Mouse (Mus musculus) macrophage (primary cell): Measurements from ENCODE around the gene Spata9. TPM values are rescaled to one million over a fixed set of nuclear protein-coding genes. Genes with fewer than 3 reads are reported as not detected.
A peak's percentile ranks its signal among the peaks of the same experiment; 100 is the strongest.

Source experiments
- H3K27ac ChIP-seq: fragments of 350-480 bp; formaldehyde crosslinking; 2 replicates; pipeline ENCODE4 v1.9.0; 2021
- H3K36me3 ChIP-seq: fragments of 350-480 bp; formaldehyde crosslinking; 2 replicates; pipeline ENCODE4 v1.9.0; 2021; ENCODE audit errors: inconsistent target
- H3K4me3 ChIP-seq: fragments of 350-480 bp; formaldehyde crosslinking; 2 replicates; pipeline ENCODE4 v1.9.0; 2021; ENCODE audit errors: inconsistent target
- H3K79me2 ChIP-seq: fragments of 350-480 bp; formaldehyde crosslinking; 2 replicates; pipeline ENCODE4 v1.9.0; 2021; ENCODE audit errors: inconsistent target
- WGBS: methylation state at CpG from one replicate; pipeline ENCODE4 v1.1.7; 2026; ENCODE audit warnings: inconsistent platforms; ENCODE audit not compliant: missing documents; 5-methylcytosine and 5-hydroxymethylcytosine counted together
- polyA plus RNA-seq: library from polyadenylated mRNA; stranded (reverse); fragments of 250-400 nt; gene quantifications from 3 replicates; pipeline ENCODE4 v1.2.4, GENCODE M21; 2018; ENCODE audit warnings: inconsistent platforms

The Spata9 gene
- polyA plus RNA-seq, 1 experiment from 2014 or later: not detected

DNA sequence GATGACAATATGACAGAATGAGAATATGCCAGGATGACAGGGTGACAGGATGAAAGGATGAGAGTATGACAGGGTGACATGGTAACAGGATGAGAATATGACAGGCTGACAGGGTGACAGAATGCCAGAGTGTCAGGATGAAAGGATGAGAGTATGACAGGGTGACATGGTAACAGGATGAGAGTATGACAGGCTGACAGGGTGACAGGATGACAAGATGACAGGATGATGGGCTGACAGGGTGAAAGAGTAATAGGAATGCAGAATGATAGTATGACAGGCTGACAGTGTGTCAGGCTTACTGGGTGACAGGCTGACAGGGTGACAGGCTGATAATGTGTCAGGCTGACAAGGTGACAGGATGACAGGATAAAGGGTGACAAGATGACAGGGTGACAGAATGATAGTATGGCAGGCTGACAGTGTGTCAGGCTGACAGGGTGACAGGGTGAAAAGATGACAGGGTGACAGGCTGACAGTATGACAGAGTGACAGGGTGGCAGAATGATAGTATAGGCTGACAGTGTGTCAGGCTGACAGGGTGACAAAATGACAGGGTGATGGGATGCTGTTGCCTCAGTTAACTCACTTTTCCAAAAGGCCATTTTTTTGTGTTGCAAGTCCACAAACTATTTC, 11.5 kb upstream of the Spata9 start:
- no peaks in the 10 kb centered on the region for H3K79me2 ChIP-seq
- H3K36me3 ChIP-seq: no peaks in the 10 kb centered on the region
- H3K4me3 ChIP-seq: no peak overlapping the region
- no peak overlapping the region for H3K27ac ChIP-seq

DNA sequence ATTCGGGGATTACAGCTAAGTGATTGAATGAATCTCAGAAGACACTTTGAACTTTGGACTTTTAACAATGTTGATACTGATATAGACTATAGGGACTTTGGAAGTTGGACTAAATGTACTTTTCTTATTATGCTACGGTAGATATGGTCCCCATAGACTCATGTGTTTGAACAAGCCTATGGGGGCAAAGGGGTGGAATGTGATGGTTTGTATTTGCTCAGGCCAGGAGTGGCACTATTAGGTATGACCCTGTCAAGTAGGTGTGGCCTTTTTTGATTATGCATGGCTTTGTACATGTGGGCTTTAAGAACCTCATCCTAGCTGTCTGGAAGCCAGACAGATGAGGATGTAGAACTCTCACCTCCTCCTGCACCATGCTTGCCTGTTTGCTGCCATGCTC, 7.5 kb downstream of the Spata9 start:
- Histone ChIP-seq H3K27ac (no peak overlapping the region), H3K4me3 (no peak overlapping the region), H3K79me2 (no peaks in the 10 kb centered on the region), H3K36me3 (no peaks in the 10 kb centered on the region)
- 81% methylated on average over 2 of the region's 2 CpGs for WGBS

DNA sequence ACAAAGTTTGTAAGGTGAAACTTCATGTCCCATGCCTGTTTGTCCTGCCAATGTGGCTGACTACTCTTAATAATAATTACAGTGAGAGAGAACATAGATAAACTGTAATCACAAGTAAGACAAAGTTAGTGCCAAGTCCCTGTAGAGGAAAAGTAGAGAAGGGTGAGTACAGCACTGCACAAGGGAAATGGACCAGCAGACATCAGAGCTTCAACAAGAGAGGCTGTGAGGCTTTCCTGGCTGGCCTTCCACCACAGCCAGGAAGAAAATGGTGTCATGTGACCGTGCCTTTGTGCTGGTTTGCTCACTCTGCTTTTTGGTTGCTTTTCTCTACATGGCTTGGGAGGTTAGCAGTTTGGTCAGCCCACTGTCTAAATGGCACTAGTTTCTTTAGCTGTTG, 8.7 kb downstream of the Spata9 start:
- no peak overlapping the region for H3K4me3 ChIP-seq
- WGBS: 75% methylated on average over 1 of the region's 1 CpGs
- H3K36me3 ChIP-seq: no peaks in the 10 kb centered on the region
- no peak overlapping the region for H3K27ac ChIP-seq
- H3K79me2 ChIP-seq: no peaks in the 10 kb centered on the region

DNA sequence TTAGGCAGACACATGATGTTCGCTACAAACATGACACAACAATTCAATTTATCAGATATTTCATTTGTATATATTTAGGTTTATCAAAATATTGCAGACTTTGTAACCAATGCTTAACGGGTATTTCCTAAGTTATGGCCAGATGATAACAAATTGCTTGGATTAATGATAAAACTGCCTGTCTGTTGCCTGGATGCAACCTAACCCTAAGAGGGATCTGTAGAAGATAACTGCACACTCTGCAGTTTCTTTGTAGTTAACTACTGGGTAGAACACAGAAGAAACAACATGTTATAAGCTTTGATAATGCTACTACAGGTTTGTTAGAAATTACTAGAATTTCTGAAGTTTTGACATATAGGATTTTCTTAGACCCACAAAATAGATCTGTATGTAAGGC, 9.3 kb downstream of the Spata9 start:
- Histone ChIP-seq H3K27ac (no peak overlapping the region), H3K36me3 (no peaks in the 10 kb centered on the region), H3K79me2 (no peaks in the 10 kb centered on the region), H3K4me3 (no peak overlapping the region)
- 96% methylated on average over 2 of the region's 2 CpGs for WGBS

GRCm38 (mm10) chr13:75976649-75977048, 9.7 kb downstream of the Spata9 start:
- 100% methylated on average over 2 of the region's 2 CpGs for WGBS
- Histone ChIP-seq H3K27ac (no peak overlapping the region), H3K36me3 (no peaks in the 10 kb centered on the region), H3K4me3 (no peak overlapping the region), H3K79me2 (no peaks in the 10 kb centered on the region)

- Histone ChIP-seq H3K36me3 (no peaks in the 10 kb centered on the region), H3K27ac (no peak overlapping the region), H3K4me3 (no peak overlapping the region), H3K79me2 (no peaks in the 10 kb centered on the region)
Observed at GRCm38 (mm10) chr13:75981901-75982300, 15.0 kb downstream of the Spata9 start.

- Histone ChIP-seq H3K79me2 (no peaks in the 10 kb centered on the region), H3K4me3 (no peak overlapping the region), H3K36me3 (no peaks in the 10 kb centered on the region), H3K27ac (no peak overlapping the region)
- 88% methylated on average over 1 of the region's 1 CpGs for WGBS
Observed at GRCm38 (mm10) chr13:75988096-75988495, 21.1 kb downstream of the Spata9 start.

- 13% methylated on average over 9 of the region's 9 CpGs for WGBS
- Histone ChIP-seq H3K79me2 (no peaks in the 10 kb centered on the region), H3K4me3 (peak overlapping the region; percentile 0; the same call in 1 of the 2 replicates), H3K36me3 (no peaks in the 10 kb centered on the region), H3K27ac (peak overlapping the region; percentile 59)
Observed at GRCm38 (mm10) chr13:75992169-75993028, 25.4 kb downstream of the Spata9 start.

GRCm38 (mm10) chr13:76003272-76003671, 36.3 kb downstream of the Spata9 start:
- peaks cover 5% of the 10 kb centered on the region; the same call in 1 of the 2 replicates for H3K36me3 ChIP-seq
- no peak overlapping the region for H3K4me3 ChIP-seq
- no peak overlapping the region for H3K27ac ChIP-seq
- no peaks in the 10 kb centered on the region for H3K79me2 ChIP-seq
- WGBS: 98% methylated on average over 3 of the region's 3 CpGs

- 63% methylated on average over 2 of the region's 2 CpGs for WGBS
Observed at GRCm38 (mm10) chr13:76014511-76014910, 47.6 kb downstream of the Spata9 start.

DNA sequence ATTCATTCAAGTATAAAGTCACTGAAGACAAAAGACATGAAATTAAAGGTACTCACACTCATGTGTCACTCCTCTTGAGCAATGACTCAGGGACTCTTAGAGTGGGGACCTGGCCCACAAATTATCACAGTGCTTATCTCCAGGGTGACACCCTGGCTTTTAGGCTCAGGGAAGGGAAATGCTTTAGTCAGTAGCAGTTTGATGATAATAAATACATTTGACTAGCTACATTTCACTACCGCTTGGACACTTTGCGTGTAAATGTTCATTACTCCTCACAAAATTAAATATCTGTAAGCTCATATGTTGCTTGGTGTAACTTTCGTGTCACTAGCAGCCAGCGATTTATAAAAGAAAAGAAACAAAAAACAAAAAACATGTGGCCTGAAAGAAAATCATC, 50.5 kb downstream of the Spata9 start:
- Histone ChIP-seq H3K36me3 (no peaks in the 10 kb centered on the region), H3K79me2 (peaks cover 11% of the 10 kb centered on the region; the same call in 1 of the 2 replicates), H3K27ac (peak overlapping the region; percentile 92), H3K4me3 (peak overlapping the region; percentile 87)
- WGBS: 33% methylated on average over 3 of the region's 4 CpGs

More at GRCm38 (mm10) chr13:76014511-76014910, 47.6 kb downstream of the Spata9 start:
- Histone ChIP-seq H3K4me3 (no peak overlapping the region), H3K27ac (no peak overlapping the region), H3K79me2 (peaks cover 11% of the 10 kb centered on the region; the same call in 1 of the 2 replicates), H3K36me3 (no peaks in the 10 kb centered on the region)

- Histone ChIP-seq H3K79me2 (peaks cover 11% of the 10 kb centered on the region; the same call in 1 of the 2 replicates), H3K27ac (peak within 1 kb of the TSS; percentile 92), H3K36me3 (no peaks in the 10 kb centered on the region), H3K4me3 (peak within 1 kb of the TSS; percentile 87)
- WGBS: 1% methylated on average over 50 of the region's 50 CpGs
Observed at GRCm38 (mm10) chr13:76017974-76018843, 51.3 kb downstream of the Spata9 start, which contains the start of gene Rfesd. Gene Rfesd, minus strand, starts transcription at chr13:76018719.

- Histone ChIP-seq H3K79me2 (peaks cover 11% of the 10 kb centered on the region; the same call in 1 of the 2 replicates), H3K27ac (peak overlapping the region; percentile 57), H3K4me3 (peak overlapping the region; percentile 66), H3K36me3 (no peaks in the 10 kb centered on the region)
- 12% methylated on average over 5 of the region's 5 CpGs for WGBS
Observed at GRCm38 (mm10) chr13:76018844-76019400, 52.0 kb downstream of the Spata9 start.

GRCm38 (mm10) chr13:76021782-76022181, 54.8 kb downstream of the Spata9 start:
- Histone ChIP-seq H3K4me3 (no peak overlapping the region), H3K27ac (no peak overlapping the region), H3K79me2 (peaks cover 8% of the 10 kb centered on the region; the same call in 1 of the 2 replicates), H3K36me3 (no peaks in the 10 kb centered on the region)
- 78% methylated on average over 2 of the region's 2 CpGs for WGBS
